8 mouse cellular contexts compared by ENCODE assay signal in genomic region chr13:24937108-24937838, GRCm38 (mm10). TPM values are rescaled to one million over a fixed set of nuclear protein-coding genes. Genes with fewer than 3 reads are reported as not detected.
DNase-seq lines count a peak whose midpoint lies in the region; ATAC-seq and TF ChIP-seq lines count a peak whose summit lies in the region.

Aldh5a1 (minus strand) TSS chr13:24937661.

- intact Hi-C loops in left cerebral cortex, adult 2 months (cut with DNase I): loop anchor here (5.0 kb wide), 1 partner anchor 180 kb away; no protein-coding TSS in a partner anchor

- peak; percentile 64 for TF ChIP-seq CTCF in left cerebral cortex, adult 2 months (IDR thresholded peaks at IDR 0.05)

- H3K36me3 ChIP-seq in hindbrain, embryonic 16.5 days (ENCODE audit: control insufficient read depth, insufficient read depth, low read length): no peaks in the 10 kb centered on the region
- H3K36me3 ChIP-seq in macrophage (ENCODE audit: inconsistent target): no peaks in the 10 kb centered on the region

- H3K9ac ChIP-seq in hindbrain, embryonic 16.5 days (ENCODE audit: low read depth, low read length): peak within 1 kb of the TSS; percentile 98

- no peaks in the 10 kb centered on the region for H3K79me2 ChIP-seq in macrophage (ENCODE audit: inconsistent target)

- peak; percentile 71 to 83 for DNase-seq in cerebellum, postnatal 4 days (ENCODE audit: low spot score in 2 of 2)
- peak; percentile 37 to 57 for DNase-seq in gastrocnemius, adult 8-10 months (ENCODE audit: low spot score in 2 of 2)
- peak; percentile 85 to 86 for DNase-seq in left cerebral cortex, adult 2 months (ENCODE audit: extremely low spot score in 1 of 2, low spot score in 2 of 2)
- peak; percentile 87 to 90 for DNase-seq in right cerebral cortex, postnatal 10 days (ENCODE audit: low spot score in 2 of 2)
- DNase-seq in urinary bladder, postnatal 4 days (ENCODE audit: low spot score in 2 of 2): peak; percentile 66 to 77

- no peaks in the 10 kb centered on the region for H3K27me3 ChIP-seq in hindbrain, embryonic 16.5 days (replicated peaks; ENCODE audit: control insufficient read depth, insufficient read depth, low read length)

- no peaks in the 10 kb centered on the region for H3K9me3 ChIP-seq in hindbrain, embryonic 16.5 days (ENCODE audit: control insufficient read depth, low read length)

- under 1% methylated on average over 69 of the region's 75 CpGs for WGBS in hindbrain, embryonic 16.5 days
- 1% methylated on average over 61 of the region's 75 CpGs for WGBS in macrophage (ENCODE audit: missing documents)

- H3K4me3 ChIP-seq in hindbrain, embryonic 16.5 days (ENCODE audit: low read length): peak within 1 kb of the TSS; percentile 97
- H3K4me3 ChIP-seq in left cerebral cortex, adult 2 months: peak within 1 kb of the TSS; percentile 78
- H3K4me3 ChIP-seq in macrophage (ENCODE audit: inconsistent target): peak within 1 kb of the TSS; percentile 22; the same call in 1 of the 2 replicates

- peak within 1 kb of the TSS; percentile 91 for H3K27ac ChIP-seq in hindbrain, embryonic 16.5 days (ENCODE audit: low read depth, low read length)
- peak within 1 kb of the TSS; percentile 94 for H3K27ac ChIP-seq in left cerebral cortex, adult 2 months
- H3K27ac ChIP-seq in macrophage: no peak within 1 kb of the TSS

- H3K4me1 ChIP-seq in hindbrain, embryonic 16.5 days (ENCODE audit: control insufficient read depth, insufficient read depth, low read depth, low read length): peaks cover 14% of the 10 kb centered on the region

- peak; percentile 55 for ATAC-seq in activated CD4-positive, CD25-positive, alpha-beta regulatory T cell, adult 4 months
- peak; percentile 90 for ATAC-seq in hindbrain, embryonic 16.5 days

- H3K4me2 ChIP-seq in hindbrain, embryonic 16.5 days (ENCODE audit: low read length): peak within 1 kb of the TSS; percentile 58

RNA-seq across cellular contexts. Expression of gene Aldh5a1, which starts in this region (rescaled TPM):
- polyA plus RNA-seq in activated CD4-positive, CD25-positive, alpha-beta regulatory T cell, adult 4 months (2017; shearing (Covaris generic)): under 1 TPM; 0.20 to 0.49 TPM
- total RNA-seq in gastrocnemius, adult 8-10 months (2022): 1 to 10 TPM; 6.7 to 9.3 (median 8.1) TPM
- 15.4 and 15.8 TPM in 2 replicates for polyA plus RNA-seq in hindbrain, embryonic 16.5 days (2015; fragmentation: Nextera tagmentation; extraction: Ambion mirVana)
- 10 to 100 TPM; 56.5 to 56.8 TPM for total RNA-seq in left cerebral cortex, adult 2 months (2021)
- 1 to 10 TPM in 5 of 26 experiments, under 1 TPM in 17, not detected in 4; 0.16 to 1.8 (median 0.50) TPM for total RNA-seq in macrophage (2018; cell fraction: chromatin; rRNA removed)
- total RNA-seq in macrophage (2018; cell fraction: cytosol; rRNA removed): under 1 TPM; 0.11 to 0.74 (median 0.34) TPM
- total RNA-seq in macrophage (2018; cell fraction: nucleus; rRNA removed): 1 to 10 TPM in 4 of 26 experiments, under 1 TPM in 21, not detected in 1; 0.10 to 1.4 (median 0.37) TPM
- polyA plus RNA-seq in macrophage (2018): 0.52 to 0.66 TPM (median 0.62 TPM) in 3 replicates

Comparison
In these comparisons a context has a peak if more than half of its experiments do, and no peak if none do; other contexts are left out.
1. RNA of gene Aldh5a1 (total RNA-seq): 56.5 to 56.8 TPM in left cerebral cortex, adult 2 months; 6.7 to 9.3 TPM in gastrocnemius, adult 8-10 months; every median in the first group is over 4 times any median in the second.
2. Peak in ATAC-seq in activated CD4-positive, CD25-positive, alpha-beta regulatory T cell, adult 4 months; RNA of the gene not detected or under 1 TPM.
3. H3K4me3 ChIP-seq: peak in every context shown above with its lines; median percentile 97 in hindbrain, embryonic 16.5 days; 78 in left cerebral cortex, adult 2 months; 22 in macrophage.
4. Peak in every context shown above with its lines, with median percentiles within 50 percentile points of each other: DNase-seq.